Mouse (Mus musculus) liver, adult 2 months (tissue): ENCODE measurements around the gene Pkdrej. TPM values are rescaled to one million over a fixed set of nuclear protein-coding genes. Genes with fewer than 3 reads are reported as not detected.

ENCODE experiments used
- DNase-seq: peaks from one replicate; pipeline ENCODE4 v3.0.0-alpha.2; 2011; ENCODE audit warnings: low read depth, low spot score; ENCODE audit errors: extremely low read depth
- H3K27ac ChIP-seq: fragments of 200-500 bp; replicated peaks from 2 replicates; pipeline ENCODE4 v1.5.1; 2012; ENCODE audit warnings: low read depth, mild to moderate bottlenecking, control low read depth, inconsistent platforms, low read length; ENCODE audit not compliant: insufficient read depth
- H3K27me3 ChIP-seq: fragments of 200-500 bp; 2 replicates; pipeline ENCODE4 v1.6.1; 2012; ENCODE audit warnings: mild to moderate bottlenecking, moderate library complexity, low read length, inconsistent platforms; ENCODE audit not compliant: control insufficient read depth, insufficient read depth
- H3K36me3 ChIP-seq: fragments of 200-500 bp; 2 replicates; pipeline ENCODE4 v1.6.1; 2012; ENCODE audit warnings: low read length, inconsistent platforms; ENCODE audit not compliant: control insufficient read depth, insufficient read depth
- H3K4me1 ChIP-seq: fragments of 200-500 bp; 2 replicates; pipeline ENCODE4 v1.6.1; 2011; ENCODE audit warnings: low read length; ENCODE audit not compliant: control insufficient read depth, insufficient read depth
- H3K4me3 ChIP-seq: fragments of 200-500 bp; 2 replicates; pipeline ENCODE4 v1.5.1; 2011; ENCODE audit warnings: low read depth, mild to moderate bottlenecking, control low read depth, low read length, moderate library complexity; ENCODE audit not compliant: insufficient read depth
- H3K79me2 ChIP-seq: fragments of 200-500 bp; 2 replicates; pipeline ENCODE4 v1.6.1; 2012; ENCODE audit warnings: inconsistent platforms, mild to moderate bottlenecking, low read length, moderate library complexity; ENCODE audit not compliant: control insufficient read depth, insufficient read depth
- H3K9ac ChIP-seq: fragments of 200-500 bp; 2 replicates; pipeline ENCODE4 v1.6.1; 2012; ENCODE audit warnings: low read depth, mild to moderate bottlenecking, control low read depth, inconsistent platforms, low read length
- CTCF ChIP-seq: fragments of 200-500 bp; IDR thresholded peaks from 2 replicates; pipeline ENCODE4 v1.5.1; 2011; ENCODE audit warnings: low read depth, low read length, control low read depth
- POLR2A ChIP-seq: fragments of 200-500 bp; IDR thresholded peaks from 2 replicates; pipeline ENCODE4 v1.6.1; 2011; ENCODE audit warnings: low read length, control low read depth; ENCODE audit not compliant: insufficient read depth; ENCODE audit errors: extremely low read depth
- WGBS: fragments of 180-500 bp; shearing (Covaris S2); methylation state at CpG from one replicate; pipeline ENCODE4 v1.1.7; 2018; 5-methylcytosine and 5-hydroxymethylcytosine counted together
- polyA plus RNA-seq: library from polyadenylated mRNA; depleted of rRNA; stranded (reverse); fragments of >200 nt; gene quantifications from 2 replicates; pipeline ENCODE4 v1.2.3, GENCODE M21; 2012
- total RNA-seq: library from RNA; depleted of rRNA; stranded (reverse); fragments of >200 nt; gene quantifications from 2 replicates; pipeline ENCODE4 v1.2.3, GENCODE M21; 2014

Gene Pkdrej
- total and polyA plus RNA-seq, 2 experiments: 0.01 to 0.09 TPM

GRCm38 (mm10) chr15:85835335-85835734, 13.8 kb upstream of the Pkdrej start:
- Histone ChIP-seq H3K36me3 (peaks cover 12% of the 10 kb centered on the region), H3K4me1 (peaks cover 9% of the 10 kb centered on the region; the same call in 1 of the 2 replicates), H3K27me3 (no peaks in the 10 kb centered on the region), H3K79me2 (0 out of 2 replicates have a peak, but pooled peaks cover 4% of the 10 kb centered on the region), H3K4me3 (no peak overlapping the region), H3K27ac (no peak overlapping the region), H3K9ac (no peak overlapping the region)
- 72% methylated on average over 3 of the region's 3 CpGs for WGBS
- DNase-seq: no peak
- TF ChIP-seq POLR2A (no peak), CTCF (no peak; the same call in 1 of the 2 replicates)

GRCm38 (mm10) chr15:85832599-85832998, 11.1 kb upstream of the Pkdrej start:
- Histone ChIP-seq H3K36me3 (peaks cover 6% of the 10 kb centered on the region; the same call in 1 of the 2 replicates), H3K4me3 (peak overlapping the region; percentile 65), H3K27me3 (no peaks in the 10 kb centered on the region), H3K79me2 (0 out of 2 replicates have a peak, but pooled peaks cover 4% of the 10 kb centered on the region), H3K9ac (peak overlapping the region; percentile 75), H3K4me1 (peaks cover 24% of the 10 kb centered on the region; the same call in 1 of the 2 replicates), H3K27ac (peak overlapping the region; percentile 86)
- no peak for TF ChIP-seq POLR2A
- no peak for TF ChIP-seq CTCF
- WGBS: 11% methylated on average over 8 of the region's 8 CpGs
- DNase-seq: peak; percentile 81

GRCm38 (mm10) chr15:85831954-85832590, 10.5 kb upstream of the Pkdrej start, which contains the start of gene Ttc38:
TSS of gene Ttc38 (plus strand) at chr15:85832306.
- peak within 1 kb of the TSS; percentile 75 for H3K9ac ChIP-seq
- WGBS: 1% methylated on average over 27 of the region's 27 CpGs
- H3K27me3 ChIP-seq: no peaks in the 10 kb centered on the region
- H3K4me1 ChIP-seq: peaks cover 24% of the 10 kb centered on the region; the same call in 1 of the 2 replicates
- peak; percentile 68; the same call in 1 of the 2 replicates for TF ChIP-seq POLR2A
- TF ChIP-seq CTCF: no peak
- peaks cover 6% of the 10 kb centered on the region; the same call in 1 of the 2 replicates for H3K36me3 ChIP-seq
- DNase-seq: peak; percentile 91
- H3K79me2 ChIP-seq: 0 out of 2 replicates have a peak, but pooled peaks cover 4% of the 10 kb centered on the region
- peak within 1 kb of the TSS; percentile 65 for H3K4me3 ChIP-seq
- peak within 1 kb of the TSS; percentile 86 for H3K27ac ChIP-seq

- TF ChIP-seq POLR2A: no peak
- H3K27me3 ChIP-seq: no peaks in the 10 kb centered on the region
- DNase-seq: peak; percentile 57
- WGBS: 54% methylated on average over 5 of the region's 5 CpGs
- H3K79me2 ChIP-seq: no peaks in the 10 kb centered on the region
- no peak overlapping the region for H3K9ac ChIP-seq
- H3K27ac ChIP-seq: peak overlapping the region; percentile 33
- H3K36me3 ChIP-seq: no peaks in the 10 kb centered on the region
- H3K4me3 ChIP-seq: no peak overlapping the region
- H3K4me1 ChIP-seq: peaks cover 23% of the 10 kb centered on the region; the same call in 1 of the 2 replicates
These were observed 7.9 kb upstream of the Pkdrej start for GRCm38 (mm10) chr15:85829470-85829869.

DNA sequence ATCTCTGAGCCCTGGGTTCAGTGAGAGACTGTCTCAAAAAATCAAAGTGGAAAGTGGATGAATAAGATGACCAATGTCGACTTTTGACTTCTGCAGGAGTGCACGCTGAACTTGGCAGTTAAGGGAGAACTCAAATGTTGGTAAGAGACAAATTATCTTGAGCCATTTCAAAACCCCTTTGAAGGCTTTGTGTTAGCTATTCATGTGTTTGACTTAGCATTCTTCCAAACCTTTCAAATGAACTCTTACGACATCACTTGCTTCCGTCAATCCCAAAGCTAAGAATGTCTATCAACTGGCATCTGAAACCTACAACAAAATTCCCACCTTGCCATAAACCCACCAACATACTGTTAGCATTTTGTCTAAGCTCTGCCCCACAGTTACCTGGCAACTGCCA, 6.5 kb upstream of the Pkdrej start:
- Histone ChIP-seq H3K27me3 (no peaks in the 10 kb centered on the region), H3K27ac (peak overlapping the region; percentile 23; the same call in 1 of the 2 replicates), H3K36me3 (no peaks in the 10 kb centered on the region), H3K4me1 (peaks cover 21% of the 10 kb centered on the region; the same call in 1 of the 2 replicates), H3K9ac (no peak overlapping the region), H3K4me3 (no peak overlapping the region), H3K79me2 (no peaks in the 10 kb centered on the region)
- TF ChIP-seq CTCF: no peak
- TF ChIP-seq POLR2A: no peak
- 23% methylated on average over 4 of the region's 4 CpGs for WGBS
- peak; percentile 87 for DNase-seq

DNA sequence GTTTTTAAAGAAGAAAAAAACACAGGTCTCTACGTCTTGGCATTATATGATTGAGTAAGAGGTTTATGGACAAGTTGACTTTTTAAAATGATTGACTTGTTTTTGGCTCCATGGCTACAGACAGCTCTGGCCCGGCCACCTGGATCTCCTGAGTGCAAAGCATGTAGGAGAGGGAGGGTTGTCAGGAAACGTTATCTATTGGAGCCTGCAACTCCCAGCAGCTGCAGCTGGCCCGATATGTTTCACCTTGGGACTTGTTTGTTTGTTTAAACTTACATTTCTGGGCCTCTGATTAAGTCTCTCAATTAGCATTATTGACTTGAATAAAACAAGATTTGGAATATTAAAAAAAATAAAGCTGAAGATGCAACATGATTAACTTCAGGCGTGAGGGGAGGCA, 5.1 kb upstream of the Pkdrej start:
- DNase-seq: no peak
- H3K79me2 ChIP-seq: no peaks in the 10 kb centered on the region
- no peak overlapping the region for H3K27ac ChIP-seq
- no peak overlapping the region for H3K4me3 ChIP-seq
- no peak for TF ChIP-seq CTCF
- no peak for TF ChIP-seq POLR2A
- no peaks in the 10 kb centered on the region for H3K27me3 ChIP-seq
- 43% methylated on average over 5 of the region's 5 CpGs for WGBS
- H3K4me1 ChIP-seq: peaks cover 16% of the 10 kb centered on the region; the same call in 1 of the 2 replicates
- H3K36me3 ChIP-seq: no peaks in the 10 kb centered on the region
- no peak overlapping the region for H3K9ac ChIP-seq
